Mouse (Mus musculus): ENCODE measurements around the gene Aldh3a1. TPM values are rescaled to one million over a fixed set of nuclear protein-coding genes. Genes with fewer than 3 reads are reported as not detected.

Aldh3a1 gene
- total and polyA plus RNA-seq, 3 experiments: 0.08 TPM; not detected in 2

- no peaks in the 10 kb centered on the region for H3K9me3 ChIP-seq (replicated peaks; ENCODE audit: insufficient read depth, low read length)
- DNase-seq (ENCODE audit: low read depth, low spot score): no peak
Measured at GRCm38 (mm10) chr11:61181624-61182023, 25.7 kb upstream of the Aldh3a1 start.

GRCm38 (mm10) chr11:61183820-61184219 lies 23.5 kb upstream of the Aldh3a1 start:
- Histone ChIP-seq H3K36me3 (ENCODE audit: control insufficient read depth in 1 of 2, insufficient read depth in 2 of 2, low read length in 2 of 2) (peaks cover 0 to 4% of the 10 kb centered on the region in 2 experiments; a peak in 2 of 4 replicates), H3K27ac (ENCODE audit: control insufficient read depth, low read depth, low read length) (no peak overlapping the region), H3K79me2 (ENCODE audit: control insufficient read depth, insufficient read depth, low read length, poor library complexity) (no peaks in the 10 kb centered on the region), H3K9me3 (replicated peaks; ENCODE audit: insufficient read depth, low read length) (no peaks in the 10 kb centered on the region), H3K9ac (ENCODE audit: control insufficient read depth, low read depth, low read length, poor library complexity, severe bottlenecking) (no peak overlapping the region), H3K4me3 (ENCODE audit: control insufficient read depth in 1 of 2, insufficient read depth in 1 of 2, low read depth in 2 of 2, low read length in 2 of 2) (no peak overlapping the region), H3K4me1 (ENCODE audit: control insufficient read depth in 1 of 2, insufficient read depth in 2 of 2, low read length in 2 of 2) (peaks cover 2 to 5% of the 10 kb centered on the region in 2 experiments; a peak in 2 of 4 replicates), H3K27me3 (ENCODE audit: control insufficient read depth in 1 of 2, insufficient read depth in 2 of 2, low read length in 2 of 2) (no peaks in the 10 kb centered on the region)
- TF ChIP-seq EP300 (IDR thresholded peaks at IDR 0.05; ENCODE audit: low read depth in 1 of 2, low read length in 2 of 2) (no peak), RAD21 (IDR thresholded peaks at IDR 0.05; ENCODE audit: low read depth, low read length) (no peak), POLR2A (IDR thresholded peaks at IDR 0.05; ENCODE audit: control insufficient read depth in 1 of 2, insufficient read depth in 1 of 2, low read depth in 1 of 2, low read length in 2 of 2, poor library complexity in 1 of 2) (no peak), CHD1 (IDR thresholded peaks at IDR 0.05; ENCODE audit: low read depth, low read length) (no peak), GATA1 (IDR thresholded peaks at IDR 0.05; ENCODE audit: low read depth, low read length) (no peak), TCF12 (IDR thresholded peaks at IDR 0.05; ENCODE audit: low read depth, low read length) (no peak), CTCF (IDR thresholded peaks at IDR 0.05 in 2 of 3, conservative IDR thresholded peaks at IDR 0.05 in 1 of 3; ENCODE audit: control insufficient read depth in 1 of 3, insufficient read depth in 1 of 3, low read depth in 2 of 3, low read length in 3 of 3, poor library complexity in 1 of 3, severe bottlenecking in 1 of 3) (no peak), KAT2A (conservative IDR thresholded peaks at IDR 0.05; ENCODE audit: low read depth, low read length) (no peak), CHD2 (IDR thresholded peaks at IDR 0.05; ENCODE audit: low read length) (no peak), USF1 (IDR thresholded peaks at IDR 0.05; ENCODE audit: low read depth, low read length) (no peak), MAFK (IDR thresholded peaks at IDR 0.05; ENCODE audit: borderline replicate concordance, low read depth, low read length) (no peak), POLR2AphosphoS2 (IDR thresholded peaks at IDR 0.05; ENCODE audit: low read length) (no peak), ZKSCAN1 (IDR thresholded peaks at IDR 0.05; ENCODE audit: low read depth, low read length) (no peak), MAZ (IDR thresholded peaks at IDR 0.05; ENCODE audit: low read depth, low read length) (no peak), POLR2AphosphoS5 (IDR thresholded peaks at IDR 0.05; ENCODE audit: borderline replicate concordance, low read depth, low read length) (no peak), RCOR1 (IDR thresholded peaks at IDR 0.05; ENCODE audit: low read depth, low read length) (no peak), MXI1 (IDR thresholded peaks at IDR 0.05; ENCODE audit: low read depth, low read length) (no peak), MAX (IDR thresholded peaks at IDR 0.05; ENCODE audit: low read length) (no peak), GABPA (IDR thresholded peaks at IDR 0.05; ENCODE audit: low read depth, low read length) (no peak), JUND (IDR thresholded peaks at IDR 0.05; ENCODE audit: low read depth, low read length) (no peak)
- DNase-seq (ENCODE audit: low read depth, low spot score): peak; percentile 13

More at GRCm38 (mm10) chr11:61181624-61182023, 25.7 kb upstream of the Aldh3a1 start:
- Histone ChIP-seq H3K27me3 (ENCODE audit: control insufficient read depth in 1 of 2, insufficient read depth in 2 of 2, low read length in 2 of 2) (no peaks in the 10 kb centered on the region; a peak in 1 of 4 replicates), H3K79me2 (ENCODE audit: control insufficient read depth, insufficient read depth, low read length, poor library complexity) (no peaks in the 10 kb centered on the region), H3K4me1 (ENCODE audit: control insufficient read depth in 1 of 2, insufficient read depth in 2 of 2, low read length in 2 of 2) (peaks cover 3 to 7% of the 10 kb centered on the region in 2 experiments; a peak in 2 of 4 replicates), H3K9ac (ENCODE audit: control insufficient read depth, low read depth, low read length, poor library complexity, severe bottlenecking) (no peak overlapping the region), H3K4me3 (ENCODE audit: control insufficient read depth in 1 of 2, insufficient read depth in 1 of 2, low read depth in 2 of 2, low read length in 2 of 2) (no peak overlapping the region), H3K27ac (ENCODE audit: control insufficient read depth, low read depth, low read length) (no peak overlapping the region), H3K36me3 (ENCODE audit: control insufficient read depth in 1 of 2, insufficient read depth in 2 of 2, low read length in 2 of 2) (peaks cover 0 to 5% of the 10 kb centered on the region in 2 experiments; a peak in 2 of 4 replicates)
- TF ChIP-seq GABPA (IDR thresholded peaks at IDR 0.05; ENCODE audit: low read depth, low read length) (no peak), TBP (IDR thresholded peaks at IDR 0.05; ENCODE audit: low read depth, low read length) (no peak), RCOR1 (IDR thresholded peaks at IDR 0.05; ENCODE audit: low read depth, low read length) (no peak), MAFK (IDR thresholded peaks at IDR 0.05; ENCODE audit: borderline replicate concordance, low read depth, low read length) (no peak), USF2 (IDR thresholded peaks at IDR 0.05; ENCODE audit: borderline replicate concordance in 1 of 2, insufficient read depth in 1 of 2, low read depth in 1 of 2, low read length in 2 of 2) (no peak), USF1 (IDR thresholded peaks at IDR 0.05; ENCODE audit: low read depth, low read length) (no peak), POLR2AphosphoS5 (IDR thresholded peaks at IDR 0.05; ENCODE audit: borderline replicate concordance, low read depth, low read length) (no peak), EP300 (IDR thresholded peaks at IDR 0.05; ENCODE audit: low read depth in 1 of 2, low read length in 2 of 2) (no peak), MEF2A (IDR thresholded peaks at IDR 0.05; ENCODE audit: extremely low read depth, insufficient replicate concordance, low read depth, low read length, poor library complexity, severe bottlenecking) (no peak), CHD2 (IDR thresholded peaks at IDR 0.05; ENCODE audit: low read length) (no peak)
